Mouse (Mus musculus): ENCODE measurements around the gene Arf4.

Gene Arf4

DNA sequence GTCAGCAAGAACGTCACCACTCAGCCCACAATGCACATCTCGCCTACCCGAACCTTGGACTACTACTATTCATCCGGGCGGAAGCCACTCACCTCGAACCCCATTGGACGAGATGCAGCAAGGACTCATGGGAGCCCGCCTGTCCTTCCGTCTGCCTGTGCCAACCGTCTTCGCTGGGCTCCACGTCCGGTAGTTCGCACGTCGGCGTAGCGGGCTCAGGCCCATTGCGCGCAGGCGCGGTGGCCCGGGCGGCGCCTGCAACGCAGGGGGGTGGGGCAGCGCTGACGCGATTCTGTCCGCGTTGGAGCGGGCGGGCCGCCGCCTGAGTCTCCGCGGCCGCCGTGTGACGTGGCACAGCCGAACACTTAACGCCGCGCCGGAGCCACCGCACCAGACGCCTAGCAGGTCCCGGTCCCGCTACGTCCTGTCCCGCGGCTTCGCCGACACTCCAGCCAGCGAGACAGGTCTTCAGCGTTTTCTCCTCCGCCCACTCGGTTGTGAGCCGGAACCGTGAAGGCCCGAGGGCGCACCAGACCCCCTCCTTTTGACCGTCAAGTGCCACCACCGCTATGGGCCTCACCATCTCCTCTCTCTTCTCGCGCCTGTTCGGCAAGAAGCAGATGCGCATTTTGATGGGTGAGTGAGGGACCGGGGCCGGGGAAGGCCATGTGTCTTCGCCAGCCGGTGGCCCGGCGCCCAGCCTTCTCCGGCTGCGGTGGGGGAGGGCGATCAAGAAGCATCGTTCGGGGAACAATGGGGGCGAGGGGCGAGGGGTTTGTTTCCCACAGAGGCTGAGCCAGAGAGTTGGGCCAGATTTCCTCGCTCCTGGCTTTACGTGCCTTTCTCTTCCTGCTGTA, at the start of gene Arf4:
Gene Arf4 (plus strand): TSS at position 224 of the 857 bp plus-strand sequence.
- peak; percentile 98 for DNase-seq (ENCODE audit: low spot score)

DNA sequence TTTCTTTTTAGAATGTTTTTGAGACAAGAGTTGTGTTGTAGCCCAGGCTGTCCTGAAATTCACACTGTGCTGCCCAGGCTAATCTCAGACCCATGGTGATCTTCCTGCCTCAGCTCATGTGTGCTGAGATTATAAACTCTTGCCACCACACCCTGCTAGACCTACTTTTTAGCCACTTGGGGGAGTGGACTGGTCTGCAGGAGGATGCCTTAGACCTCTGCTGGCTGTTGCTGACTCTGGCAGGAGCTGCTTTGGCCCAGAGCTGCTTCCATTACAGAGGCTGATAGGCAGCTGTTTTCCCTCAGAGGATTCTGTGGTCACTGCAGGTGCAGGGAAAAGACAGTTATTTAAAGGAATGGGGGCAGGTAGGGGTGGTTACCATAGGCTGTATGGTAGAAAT, 46.5 kb upstream of the Arf4 start:
- no peak for DNase-seq (ENCODE audit: low spot score)

GRCm38 (mm10) chr14:26593281-26593895, 44.5 kb upstream of the Arf4 start:
- DNase-seq (ENCODE audit: low spot score), result no peak

- no peak for DNase-seq (ENCODE audit: low spot score)
Measured at GRCm38 (mm10) chr14:26595167-26595566, 42.7 kb upstream of the Arf4 start.

DNA sequence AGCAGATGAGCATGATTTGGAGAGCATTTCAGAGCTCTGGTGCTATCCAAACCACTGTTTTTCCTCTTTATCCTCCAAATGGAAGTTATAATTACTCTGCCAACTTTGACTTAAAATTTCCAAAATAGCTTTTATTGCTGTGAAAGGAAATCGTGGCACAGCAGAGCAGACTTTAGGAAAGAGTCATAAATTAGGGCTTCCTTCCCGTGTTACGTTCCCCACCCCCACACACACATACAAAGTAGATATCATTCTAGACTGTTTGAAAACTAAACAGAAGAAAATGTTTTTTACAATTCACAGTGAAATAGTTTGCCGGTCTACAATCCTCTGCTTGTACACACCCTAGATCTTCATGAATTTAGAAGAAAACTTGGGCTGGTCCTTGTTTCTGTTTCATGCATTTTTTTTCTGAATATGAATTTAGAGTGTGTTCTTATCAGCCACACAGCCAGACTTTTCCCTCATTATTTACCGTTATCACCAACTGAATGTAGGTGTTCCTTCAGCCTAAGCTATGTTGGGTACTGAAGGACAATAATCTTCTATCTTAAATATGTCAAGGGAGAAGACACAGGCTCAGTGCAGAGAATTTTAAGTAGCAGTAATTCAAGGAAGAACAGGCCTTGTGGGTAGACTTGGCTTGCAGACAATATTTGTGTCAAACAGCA, 42.0 kb upstream of the Arf4 start:
- DNase-seq (ENCODE audit: low spot score), result no peak

DNA sequence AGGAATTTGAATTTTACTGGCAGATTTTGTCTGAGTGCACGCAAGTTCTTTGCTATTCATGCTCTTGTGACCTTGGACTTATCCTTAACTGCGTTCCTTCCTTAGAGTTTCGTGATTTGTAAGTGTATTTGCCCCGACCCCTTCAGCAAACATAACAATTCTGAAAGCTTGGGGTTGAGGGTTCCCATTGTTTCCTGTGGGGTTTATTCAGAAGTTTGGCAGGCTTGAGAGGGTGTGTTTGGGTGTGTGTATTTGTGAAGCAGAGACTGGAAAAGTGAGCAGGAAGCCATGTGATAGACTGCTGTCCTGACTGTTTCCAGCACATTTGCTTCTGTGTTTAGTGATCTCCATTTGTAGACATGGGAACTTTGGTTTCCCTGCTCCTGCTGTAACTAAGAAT, 32.5 kb upstream of the Arf4 start:
- DNase-seq (ENCODE audit: low spot score), result no peak

DNA sequence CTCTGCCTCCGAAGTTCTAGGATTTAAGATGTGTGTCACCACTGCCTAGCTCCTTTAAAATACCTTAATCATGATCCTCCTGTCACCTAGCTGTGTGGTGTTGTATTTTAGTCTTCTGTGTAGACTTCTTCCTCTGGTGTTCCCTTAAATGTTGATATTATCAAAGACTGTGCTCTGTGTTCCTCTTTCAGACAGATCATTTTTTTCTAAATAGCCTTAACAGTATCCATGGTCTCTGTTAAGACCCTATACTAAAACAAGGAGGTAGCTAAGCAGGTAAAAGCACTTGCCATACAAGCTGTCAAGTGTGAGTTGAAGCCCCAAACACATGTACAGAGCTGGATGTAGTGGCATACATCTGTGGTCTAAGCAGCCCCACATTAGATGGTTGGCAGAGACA, 28.2 kb upstream of the Arf4 start:
- DNase-seq (ENCODE audit: low spot score), result no peak

- no peak for DNase-seq (ENCODE audit: low spot score)
Measured at GRCm38 (mm10) chr14:26610689-26611088, 27.2 kb upstream of the Arf4 start.

DNA sequence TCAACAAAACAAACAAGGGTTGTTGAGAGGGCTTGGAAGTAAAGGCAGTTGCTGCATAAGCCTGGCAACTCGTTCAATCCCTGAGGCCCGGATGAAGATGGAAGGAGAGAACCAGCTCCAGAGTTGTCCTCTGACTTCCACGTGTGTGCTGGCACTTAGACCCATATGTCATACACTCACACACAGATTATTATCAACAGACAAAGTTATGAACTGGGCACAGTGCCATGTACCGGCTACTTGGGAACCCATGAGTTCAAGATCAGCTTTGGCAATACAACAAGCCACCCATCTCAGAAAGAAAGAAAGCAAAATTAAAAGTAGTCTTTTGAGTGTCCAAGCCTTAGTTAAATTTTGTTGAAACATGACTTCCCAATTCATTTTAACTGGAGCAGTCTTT, 12.6 kb upstream of the Arf4 start:
- DNase-seq (ENCODE audit: low spot score), result no peak

- DNase-seq (ENCODE audit: low spot score), result no peak
Measured at GRCm38 (mm10) chr14:26626605-26627140, 11.2 kb upstream of the Arf4 start.

GRCm38 (mm10) chr14:26637025-26637850, 636 bp upstream of the Arf4 start:
- peak; percentile 31 for DNase-seq (ENCODE audit: low spot score)

DNA sequence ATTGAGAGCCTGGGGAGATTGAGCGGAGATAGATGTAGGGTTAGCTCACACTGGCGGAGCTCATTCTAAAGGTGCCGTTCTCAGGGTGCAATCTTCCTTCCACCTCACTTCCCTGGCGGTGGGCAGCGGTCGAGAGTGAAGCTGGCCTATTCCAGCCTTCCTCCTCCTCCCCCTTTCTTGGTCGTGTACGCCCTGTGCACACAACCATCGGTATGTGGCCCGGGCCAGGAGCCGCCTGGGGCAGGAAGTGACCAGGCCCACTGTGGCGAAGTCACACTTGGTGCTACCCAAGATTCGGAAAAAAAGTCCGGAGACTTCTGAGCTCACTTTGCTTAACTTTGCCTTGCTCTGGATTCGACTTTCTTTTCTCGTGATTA, 822 bp downstream of the Arf4 start:
- DNase-seq (ENCODE audit: low spot score), result peak; percentile 72

- peak; percentile 36 for DNase-seq (ENCODE audit: low spot score)
Measured at GRCm38 (mm10) chr14:26639251-26639650, 1.4 kb downstream of the Arf4 start.

- peak; percentile 21 for DNase-seq (ENCODE audit: low spot score)
Measured at GRCm38 (mm10) chr14:26639961-26640360, 2.1 kb downstream of the Arf4 start.

DNA sequence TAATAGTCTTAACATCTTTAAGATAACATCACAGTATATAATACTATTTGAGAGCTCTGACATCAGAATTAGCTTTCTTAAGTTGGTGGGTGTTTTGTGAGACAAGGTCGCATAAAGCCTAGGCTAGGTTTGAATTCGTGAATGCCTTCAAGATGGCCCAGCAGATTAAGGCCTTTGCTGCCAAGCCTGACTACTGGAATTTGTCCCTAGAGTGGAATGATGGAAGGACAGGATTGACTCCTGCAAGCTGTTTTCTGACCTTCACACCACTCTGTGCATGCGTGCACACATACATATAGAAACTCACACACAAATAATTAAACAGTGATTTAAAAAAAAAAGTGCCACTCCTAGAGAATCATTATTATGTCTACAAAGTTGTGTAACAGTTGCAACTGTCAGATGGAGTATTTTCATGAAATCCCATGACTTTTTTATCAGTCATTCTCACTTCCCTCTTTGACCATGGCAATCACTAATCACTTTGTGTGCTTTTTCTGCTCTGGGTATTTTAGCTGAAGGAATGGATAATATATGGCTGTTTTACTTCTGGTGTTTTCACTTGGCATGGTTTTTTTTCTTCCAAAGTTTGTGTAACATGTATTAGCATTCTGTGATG, 5.2 kb downstream of the Arf4 start:
- DNase-seq (ENCODE audit: low spot score), result no peak

- no peak for DNase-seq (ENCODE audit: low spot score)
Measured at GRCm38 (mm10) chr14:26645989-26646650, 8.2 kb downstream of the Arf4 start.

DNA sequence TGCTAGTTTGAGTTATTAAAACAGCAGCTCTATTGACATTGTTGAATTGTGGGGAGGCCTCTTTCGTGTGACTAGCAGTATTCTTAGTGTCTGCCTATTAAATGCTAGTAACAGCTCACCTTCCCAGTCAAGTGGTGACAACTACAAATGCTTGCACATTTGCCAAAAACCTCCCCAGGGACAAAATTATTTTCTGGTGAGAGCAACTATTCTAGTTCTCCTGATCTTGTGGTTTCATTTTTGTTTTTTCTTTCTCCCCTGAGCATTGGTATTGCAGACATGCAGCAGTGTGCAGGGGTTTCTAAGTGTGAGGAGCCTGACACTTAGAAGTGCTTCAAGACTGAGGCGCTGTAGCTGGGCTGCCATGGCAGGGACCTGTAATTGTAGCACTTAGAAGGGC, 9.9 kb downstream of the Arf4 start:
- DNase-seq (ENCODE audit: low spot score), result no peak

DNA sequence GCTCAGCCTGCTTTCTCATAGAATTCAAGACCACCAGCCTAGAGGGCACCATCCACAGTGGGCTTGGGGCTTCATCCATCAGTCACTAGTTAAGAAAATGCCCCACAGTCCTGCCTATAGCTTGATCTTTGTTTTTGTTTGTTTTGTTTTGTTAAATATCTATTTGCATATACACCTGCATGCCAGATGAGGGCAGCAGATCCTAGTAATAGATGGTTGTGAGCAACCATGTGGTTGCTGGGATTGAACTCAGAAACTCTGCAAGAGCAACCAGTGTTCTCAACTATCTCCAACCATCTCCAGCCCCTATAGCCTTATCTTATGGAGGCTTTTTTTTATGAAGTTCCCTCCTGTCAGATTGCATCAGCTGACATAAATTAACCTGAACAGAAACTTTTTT, 14.0 kb downstream of the Arf4 start:
- peak; percentile 28 for DNase-seq (ENCODE audit: low spot score)

DNA sequence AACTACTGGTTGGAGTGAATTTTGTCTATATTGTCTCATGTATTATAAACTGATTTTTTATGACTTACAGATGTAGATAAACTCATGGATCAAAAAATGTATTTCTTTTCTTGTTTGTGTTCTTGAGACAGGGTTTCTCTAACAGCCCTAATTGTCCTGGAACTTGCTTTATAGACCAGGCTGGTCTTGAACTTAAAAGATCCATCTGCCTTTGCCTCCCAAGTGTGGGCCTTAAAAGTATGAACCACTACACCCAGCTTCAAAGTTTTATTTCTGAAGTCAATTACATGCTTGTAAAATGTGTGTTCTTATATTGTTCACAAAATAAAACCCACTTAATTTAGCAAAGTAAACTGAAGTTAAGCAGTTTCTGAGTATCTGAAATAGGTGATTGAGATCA, 20.3 kb downstream of the Arf4 start:
- no peak for DNase-seq (ENCODE audit: low spot score)

- DNase-seq (ENCODE audit: low spot score), result no peak
Measured at GRCm38 (mm10) chr14:26660233-26660632, 22.4 kb downstream of the Arf4 start.

GRCm38 (mm10) chr14:26662016-26662415, 24.1 kb downstream of the Arf4 start:
- DNase-seq (ENCODE audit: low spot score), result no peak
